Mouse (Mus musculus): ENCODE data around the gene Coro2b. TPM values are rescaled to one million over a fixed set of nuclear protein-coding genes. Genes with fewer than 3 reads are reported as not detected.
A peak's percentile ranks its signal among the peaks of the same experiment; 100 is the strongest.

Gene Coro2b
- polyA plus RNA-seq, 1 experiment from 2014 or later, result 6.9 TPM

- Histone ChIP-seq H3K9me3 (ENCODE audit: control insufficient read depth, low read length) (no peaks in the 10 kb centered on the region), H3K9ac (ENCODE audit: low read length) (no peak overlapping the region), H3K27me3 (ENCODE audit: control insufficient read depth, insufficient read depth, low read length) (no peaks in the 10 kb centered on the region), H3K27ac (replicated peaks in 1 of 2; ENCODE audit: control insufficient read depth in 1 of 2, insufficient read depth in 1 of 2, low read depth in 2 of 2, low read length in 2 of 2) (no peak overlapping the region), H3K4me2 (ENCODE audit: low read length) (no peak overlapping the region), H3K4me3 (ENCODE audit: control insufficient read depth in 1 of 2, insufficient read depth in 1 of 2, low read depth in 1 of 2, low read length in 2 of 2) (no peak overlapping the region), H3K36me3 (ENCODE audit: control insufficient read depth, insufficient read depth, low read length) (peaks cover 7% of the 10 kb centered on the region; the same call in 1 of the 2 replicates), H3K4me1 (ENCODE audit: control insufficient read depth in 2 of 2, insufficient read depth in 2 of 2, low read length in 2 of 2) (peaks cover 17 to 31% of the 10 kb centered on the region in 2 experiments; a peak in 3 of 4 replicates)
- WGBS, result 94% methylated on average over 10 of the region's 10 CpGs
- ATAC-seq (ENCODE audit: insufficient number of reproducible peaks, insufficient read depth, low FRiP score, low read depth), result no peak
These were observed 113.0 kb downstream of the Coro2b start for GRCm38 (mm10) chr9:62423871-62424270.

GRCm38 (mm10) chr9:62422926-62423325, 113.9 kb downstream of the Coro2b start:
- ATAC-seq (ENCODE audit: insufficient number of reproducible peaks, insufficient read depth, low FRiP score, low read depth), result no peak
- Histone ChIP-seq H3K27me3 (ENCODE audit: control insufficient read depth, insufficient read depth, low read length) (no peaks in the 10 kb centered on the region), H3K9me3 (ENCODE audit: control insufficient read depth, low read length) (no peaks in the 10 kb centered on the region), H3K4me1 (ENCODE audit: control insufficient read depth in 2 of 2, insufficient read depth in 2 of 2, low read length in 2 of 2) (peaks cover 17 to 33% of the 10 kb centered on the region in 2 experiments; a peak in 3 of 4 replicates), H3K4me3 (ENCODE audit: control insufficient read depth in 1 of 2, insufficient read depth in 1 of 2, low read depth in 1 of 2, low read length in 2 of 2) (no peak overlapping the region), H3K36me3 (ENCODE audit: control insufficient read depth, insufficient read depth, low read length) (peaks cover 5% of the 10 kb centered on the region; the same call in 1 of the 2 replicates), H3K9ac (ENCODE audit: low read length) (no peak overlapping the region), H3K4me2 (ENCODE audit: low read length) (no peak overlapping the region), H3K27ac (replicated peaks in 1 of 2; ENCODE audit: control insufficient read depth in 1 of 2, insufficient read depth in 1 of 2, low read depth in 2 of 2, low read length in 2 of 2) (peak overlapping the region in 1 of 2 experiments; percentile 9; a peak in 1 of 4 replicates)
- 57% methylated on average over 10 of the region's 10 CpGs for WGBS

- Histone ChIP-seq H3K4me3 (ENCODE audit: control insufficient read depth in 1 of 2, insufficient read depth in 1 of 2, low read depth in 1 of 2, low read length in 2 of 2) (no peak overlapping the region), H3K4me1 (ENCODE audit: control insufficient read depth in 2 of 2, insufficient read depth in 2 of 2, low read length in 2 of 2) (peaks cover 16 to 35% of the 10 kb centered on the region in 2 experiments; a peak in 3 of 4 replicates), H3K4me2 (ENCODE audit: low read length) (no peak overlapping the region), H3K9ac (ENCODE audit: low read length) (no peak overlapping the region), H3K27ac (replicated peaks in 1 of 2; ENCODE audit: control insufficient read depth in 1 of 2, insufficient read depth in 1 of 2, low read depth in 2 of 2, low read length in 2 of 2) (0 out of 4 replicates have a peak overlapping the region, but pooled peaks of 1 of the 2 experiments have one; percentile 79), H3K27me3 (ENCODE audit: control insufficient read depth, insufficient read depth, low read length) (no peaks in the 10 kb centered on the region), H3K9me3 (ENCODE audit: control insufficient read depth, low read length) (no peaks in the 10 kb centered on the region), H3K36me3 (ENCODE audit: control insufficient read depth, insufficient read depth, low read length) (0 out of 2 replicates have a peak, but pooled peaks cover 3% of the 10 kb centered on the region)
- ATAC-seq (ENCODE audit: insufficient number of reproducible peaks, insufficient read depth, low FRiP score, low read depth), result no peak
- WGBS, result 96% methylated on average over 6 of the region's 6 CpGs
These were observed 114.9 kb downstream of the Coro2b start for GRCm38 (mm10) chr9:62421911-62422310.

GRCm38 (mm10) chr9:62421027-62421426, 115.8 kb downstream of the Coro2b start:
- Histone ChIP-seq H3K4me1 (ENCODE audit: control insufficient read depth in 2 of 2, insufficient read depth in 2 of 2, low read length in 2 of 2) (peaks cover 21 to 44% of the 10 kb centered on the region in 2 experiments), H3K27ac (replicated peaks in 1 of 2; ENCODE audit: control insufficient read depth in 1 of 2, insufficient read depth in 1 of 2, low read depth in 2 of 2, low read length in 2 of 2) (peak overlapping the region; percentile 50 to 79), H3K36me3 (ENCODE audit: control insufficient read depth, insufficient read depth, low read length) (no peaks in the 10 kb centered on the region), H3K9me3 (ENCODE audit: control insufficient read depth, low read length) (no peaks in the 10 kb centered on the region), H3K27me3 (ENCODE audit: control insufficient read depth, insufficient read depth, low read length) (no peaks in the 10 kb centered on the region), H3K4me2 (ENCODE audit: low read length) (peak overlapping the region; percentile 55), H3K4me3 (ENCODE audit: control insufficient read depth in 1 of 2, insufficient read depth in 1 of 2, low read depth in 1 of 2, low read length in 2 of 2) (peak overlapping the region; percentile 2 to 23; a peak in 2 of 4 replicates), H3K9ac (ENCODE audit: low read length) (peak overlapping the region; percentile 43; the same call in 1 of the 2 replicates)
- ATAC-seq (ENCODE audit: insufficient number of reproducible peaks, insufficient read depth, low FRiP score, low read depth), result peak; percentile 70
- 6% methylated on average over 13 of the region's 13 CpGs for WGBS

- 0 out of 4 replicates have a peak overlapping the region, but pooled peaks of 1 of the 2 experiments have one; percentile 23 for H3K4me3 ChIP-seq (ENCODE audit: control insufficient read depth in 1 of 2, insufficient read depth in 1 of 2, low read depth in 1 of 2, low read length in 2 of 2)
- H3K36me3 ChIP-seq (ENCODE audit: control insufficient read depth, insufficient read depth, low read length), result no peaks in the 10 kb centered on the region
- 64% methylated on average over 10 of the region's 10 CpGs for WGBS
- H3K27me3 ChIP-seq (ENCODE audit: control insufficient read depth, insufficient read depth, low read length), result no peaks in the 10 kb centered on the region
- H3K4me1 ChIP-seq (ENCODE audit: control insufficient read depth in 2 of 2, insufficient read depth in 2 of 2, low read length in 2 of 2), result peaks cover 24 to 41% of the 10 kb centered on the region in 2 experiments
- no peak for ATAC-seq (ENCODE audit: insufficient number of reproducible peaks, insufficient read depth, low FRiP score, low read depth)
- no peaks in the 10 kb centered on the region for H3K9me3 ChIP-seq (ENCODE audit: control insufficient read depth, low read length)
- H3K27ac ChIP-seq (replicated peaks in 1 of 2; ENCODE audit: control insufficient read depth in 1 of 2, insufficient read depth in 1 of 2, low read depth in 2 of 2, low read length in 2 of 2), result peak overlapping the region; percentile 50 to 79; a peak in 2 of 4 replicates
- peak overlapping the region; percentile 43; the same call in 1 of the 2 replicates for H3K9ac ChIP-seq (ENCODE audit: low read length)
- peak overlapping the region; percentile 55; the same call in 1 of the 2 replicates for H3K4me2 ChIP-seq (ENCODE audit: low read length)
These were observed 116.5 kb downstream of the Coro2b start for GRCm38 (mm10) chr9:62420261-62420917.

GRCm38 (mm10) chr9:62418742-62419141, 118.1 kb downstream of the Coro2b start:
- Histone ChIP-seq H3K27me3 (ENCODE audit: control insufficient read depth, insufficient read depth, low read length) (no peaks in the 10 kb centered on the region), H3K27ac (replicated peaks in 1 of 2; ENCODE audit: control insufficient read depth in 1 of 2, insufficient read depth in 1 of 2, low read depth in 2 of 2, low read length in 2 of 2) (no peak overlapping the region), H3K4me1 (ENCODE audit: control insufficient read depth in 2 of 2, insufficient read depth in 2 of 2, low read length in 2 of 2) (peaks cover 28 to 48% of the 10 kb centered on the region in 2 experiments), H3K9ac (ENCODE audit: low read length) (no peak overlapping the region), H3K4me2 (ENCODE audit: low read length) (no peak overlapping the region), H3K9me3 (ENCODE audit: control insufficient read depth, low read length) (no peaks in the 10 kb centered on the region), H3K4me3 (ENCODE audit: control insufficient read depth in 1 of 2, insufficient read depth in 1 of 2, low read depth in 1 of 2, low read length in 2 of 2) (no peak overlapping the region), H3K36me3 (ENCODE audit: control insufficient read depth, insufficient read depth, low read length) (no peaks in the 10 kb centered on the region)
- no peak for ATAC-seq (ENCODE audit: insufficient number of reproducible peaks, insufficient read depth, low FRiP score, low read depth)
- 58% methylated on average over 5 of the region's 5 CpGs for WGBS

- no peaks in the 10 kb centered on the region for H3K4me1 ChIP-seq (ENCODE audit: control insufficient read depth in 2 of 2, insufficient read depth in 2 of 2, low read length in 2 of 2)
- no peak for ATAC-seq (ENCODE audit: insufficient number of reproducible peaks, insufficient read depth, low FRiP score, low read depth)
- H3K9me3 ChIP-seq (ENCODE audit: control insufficient read depth, low read length), result no peaks in the 10 kb centered on the region
- WGBS, result 42% methylated on average over 5 of the region's 5 CpGs
- no peak overlapping the region for H3K4me3 ChIP-seq (ENCODE audit: control insufficient read depth in 1 of 2, insufficient read depth in 1 of 2, low read depth in 1 of 2, low read length in 2 of 2)
- no peak overlapping the region for H3K4me2 ChIP-seq (ENCODE audit: low read length)
- no peaks in the 10 kb centered on the region for H3K27me3 ChIP-seq (ENCODE audit: control insufficient read depth, insufficient read depth, low read length)
- no peak overlapping the region for H3K27ac ChIP-seq (replicated peaks in 1 of 2; ENCODE audit: control insufficient read depth in 1 of 2, insufficient read depth in 1 of 2, low read depth in 2 of 2, low read length in 2 of 2)
- H3K36me3 ChIP-seq (ENCODE audit: control insufficient read depth, insufficient read depth, low read length), result no peaks in the 10 kb centered on the region
- no peak overlapping the region for H3K9ac ChIP-seq (ENCODE audit: low read length)
These were observed 129.3 kb downstream of the Coro2b start for GRCm38 (mm10) chr9:62407357-62408146.

Measured in heart, embryonic 14.5 days (tissue).